In the genomic region with DNA sequence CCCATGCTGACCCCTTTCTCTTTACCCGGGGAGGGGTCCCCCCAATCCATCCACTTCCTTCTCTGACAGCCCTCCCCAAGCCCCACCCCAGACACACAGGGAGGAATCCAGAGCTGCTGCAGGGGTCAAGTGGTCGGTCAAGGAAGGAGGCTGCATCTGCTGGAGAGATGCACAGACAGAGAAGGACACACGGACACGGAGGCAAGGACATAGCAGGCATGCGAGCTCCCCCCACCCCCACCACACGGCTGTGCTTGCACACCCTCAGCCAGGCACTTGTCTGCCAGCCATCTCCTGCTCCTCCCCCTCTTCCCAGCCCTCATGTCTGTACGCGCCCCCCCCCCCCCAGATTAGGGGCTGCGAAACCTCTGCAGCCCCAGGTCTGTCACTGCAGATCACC, we compare ENCODE assay signal across 10 mouse cellular contexts. TPM values are rescaled to one million over a fixed set of nuclear protein-coding genes. Genes with fewer than 3 reads are reported as not detected.
DNase-seq lines count a peak whose midpoint lies in the region; ATAC-seq lines count a peak whose summit lies in the region.
"Had no signal": no experiment of that assay in that cellular context is flagged by ENCODE, and none has a peak within 500 bp of the region (broad histone marks: within the 10 kb centered on the region; RNA-seq: fewer than 3 reads in every experiment).

No protein-coding gene starts in this region.

- DNase-seq in neural tube, embryonic 11.5 days (ENCODE audit: low spot score): no peak
- no peak for DNase-seq in neural tube, embryonic 10.5 days (ENCODE audit: extremely low spot score, low spot score)
- DNase-seq in embryonic facial prominence, embryonic 11.5 days (ENCODE audit: low spot score): no peak
- no peak for DNase-seq in hindbrain, embryonic 14.5 days (ENCODE audit: low spot score)
- no peak for DNase-seq in frontal cortex, postnatal 36 days (ENCODE audit: low spot score in 2 of 2)
- DNase-seq in gastrocnemius, postnatal 36 days: no peak
- DNase-seq: lung, postnatal 14 days; thymus, postnatal 36 days had no signal

- H3K9ac ChIP-seq in neural tube, embryonic 11.5 days (ENCODE audit: low read length): peak overlapping the region; percentile 68
- no peak overlapping the region for H3K9ac ChIP-seq in embryonic facial prominence, embryonic 11.5 days (replicated peaks; ENCODE audit: low read length)
- H3K9ac ChIP-seq in hindbrain, embryonic 14.5 days: peak overlapping the region; percentile 90
- H3K9ac ChIP-seq in neural tube, embryonic 13.5 days: peak overlapping the region; percentile 97

- WGBS in neural tube, embryonic 11.5 days: 60% methylated on average over 6 of the region's 9 CpGs
- 40% methylated on average over 6 of the region's 9 CpGs for WGBS in embryonic facial prominence, embryonic 11.5 days
- WGBS in hindbrain, embryonic 14.5 days: 28% methylated on average over 6 of the region's 9 CpGs
- 44% methylated on average over 6 of the region's 9 CpGs for WGBS in neural tube, embryonic 13.5 days

- peaks cover 47% of the 10 kb centered on the region for H3K27me3 ChIP-seq in neural tube, embryonic 11.5 days (ENCODE audit: control insufficient read depth, insufficient read depth, low read length)
- peaks cover 44% of the 10 kb centered on the region for H3K27me3 ChIP-seq in embryonic facial prominence, embryonic 11.5 days (ENCODE audit: control insufficient read depth, insufficient read depth, low read length)
- H3K27me3 ChIP-seq in hindbrain, embryonic 14.5 days (ENCODE audit: control insufficient read depth, insufficient read depth, low read length): no peaks in the 10 kb centered on the region
- peaks cover 22% of the 10 kb centered on the region for H3K27me3 ChIP-seq in neural tube, embryonic 13.5 days

- H3K4me3 ChIP-seq in neural tube, embryonic 11.5 days (ENCODE audit: low read depth, low read length): peak overlapping the region; percentile 53
- no peak overlapping the region; the same call in 1 of the 2 replicates for H3K4me3 ChIP-seq in embryonic facial prominence, embryonic 11.5 days (ENCODE audit: low read depth, low read length)
- H3K4me3 ChIP-seq in hindbrain, embryonic 14.5 days (replicated peaks; ENCODE audit: low read length): peak overlapping the region; percentile 76
- H3K4me3 ChIP-seq in neural tube, embryonic 13.5 days: peak overlapping the region; percentile 78

- H3K9me3 ChIP-seq in neural tube, embryonic 11.5 days (ENCODE audit: control insufficient read depth, low read length): no peaks in the 10 kb centered on the region
- no peaks in the 10 kb centered on the region for H3K9me3 ChIP-seq in embryonic facial prominence, embryonic 11.5 days (replicated peaks; ENCODE audit: control insufficient read depth, low read length)
- H3K9me3 ChIP-seq in hindbrain, embryonic 14.5 days (ENCODE audit: control insufficient read depth, low read length): no peaks in the 10 kb centered on the region
- H3K9me3 ChIP-seq in neural tube, embryonic 13.5 days: no peaks in the 10 kb centered on the region

- intact Hi-C loops in gastrocnemius, postnatal 36 days (cut with DNase I): no loop called here

- H3K4me1 ChIP-seq in neural tube, embryonic 11.5 days (ENCODE audit: control insufficient read depth, insufficient read depth, low read length): peaks cover 17% of the 10 kb centered on the region; the same call in 1 of the 2 replicates
- peaks cover 4% of the 10 kb centered on the region; the same call in 1 of the 2 replicates for H3K4me1 ChIP-seq in embryonic facial prominence, embryonic 11.5 days (ENCODE audit: control insufficient read depth, insufficient read depth, low read length)
- H3K4me1 ChIP-seq in hindbrain, embryonic 14.5 days (replicated peaks; ENCODE audit: control insufficient read depth, insufficient read depth, low read length): peaks cover 56% of the 10 kb centered on the region
- H3K4me1 ChIP-seq in neural tube, embryonic 13.5 days (replicated peaks): peaks cover 70% of the 10 kb centered on the region

- H3K36me3 ChIP-seq in neural tube, embryonic 11.5 days (ENCODE audit: control insufficient read depth, insufficient read depth, low read length): no peaks in the 10 kb centered on the region
- H3K36me3 ChIP-seq in embryonic facial prominence, embryonic 11.5 days (replicated peaks; ENCODE audit: control insufficient read depth, insufficient read depth, low read depth, low read length): no peaks in the 10 kb centered on the region
- peaks cover 22% of the 10 kb centered on the region for H3K36me3 ChIP-seq in hindbrain, embryonic 14.5 days (replicated peaks; ENCODE audit: control insufficient read depth, insufficient read depth)
- H3K36me3 ChIP-seq in neural tube, embryonic 13.5 days: peaks cover 14% of the 10 kb centered on the region

- H3K4me2 ChIP-seq in neural tube, embryonic 11.5 days (ENCODE audit: low read depth): peak overlapping the region; percentile 88
- H3K4me2 ChIP-seq in embryonic facial prominence, embryonic 11.5 days (ENCODE audit: low read depth, low read length): peak overlapping the region; percentile 16
- peak overlapping the region; percentile 54 for H3K4me2 ChIP-seq in hindbrain, embryonic 14.5 days (replicated peaks)
- H3K4me2 ChIP-seq in neural tube, embryonic 13.5 days: peak overlapping the region; percentile 70

- ATAC-seq in neural tube, embryonic 11.5 days (ENCODE audit: insufficient read depth, low FRiP score, low TSS enrichment): no peak
- ATAC-seq in embryonic facial prominence, embryonic 11.5 days (replicated peaks; ENCODE audit: insufficient number of reproducible peaks, low FRiP score, low TSS enrichment, low read depth): no peak
- ATAC-seq in hindbrain, embryonic 14.5 days (ENCODE audit: low FRiP score): no peak
- no peak for ATAC-seq in neural tube, embryonic 13.5 days (ENCODE audit: low read depth)
- ATAC-seq: Patski had no signal

- H3K27ac ChIP-seq in neural tube, embryonic 11.5 days (ENCODE audit: low read depth, low read length): no peak overlapping the region
- no peak overlapping the region for H3K27ac ChIP-seq in embryonic facial prominence, embryonic 11.5 days (replicated peaks; ENCODE audit: low read depth, low read length)
- peak overlapping the region; percentile 99 for H3K27ac ChIP-seq in hindbrain, embryonic 14.5 days
- peak overlapping the region; percentile 97 for H3K27ac ChIP-seq in neural tube, embryonic 13.5 days (replicated peaks)

RNA-seq across cellular contexts. Expression of a gene that starts 1.0 kb away (rescaled TPM):
- polyA plus RNA-seq in neural tube, embryonic 11.5 days (2014; fragmentation: Nextera tagmentation; extraction: Ambion mirVana): 50.6 and 59.9 TPM in 2 replicates
- polyA plus RNA-seq in embryonic facial prominence, embryonic 11.5 days (2014; fragmentation: Nextera tagmentation; extraction: Ambion mirVana): 6.8 and 8.5 TPM in 2 replicates
- 404 and 524 TPM in 2 replicates for polyA plus RNA-seq in hindbrain, embryonic 14.5 days (2014; fragmentation: Nextera tagmentation; extraction: Ambion mirVana)
- polyA plus RNA-seq in neural tube, embryonic 13.5 days (2015; fragmentation: Nextera tagmentation; extraction: Ambion mirVana): 261 and 282 TPM in 2 replicates
- under 1 TPM; 0.08 to 0.15 TPM for total RNA-seq in gastrocnemius, postnatal 36 days (2021)

RNA-seq across cellular contexts. Expression of a gene that starts 32.3 kb away (rescaled TPM):
- polyA plus RNA-seq in neural tube, embryonic 11.5 days (2014; fragmentation: Nextera tagmentation; extraction: Ambion mirVana): 111 and 118 TPM in 2 replicates
- polyA plus RNA-seq in embryonic facial prominence, embryonic 11.5 days (2014; fragmentation: Nextera tagmentation; extraction: Ambion mirVana): 75.9 and 92.5 TPM in 2 replicates
- polyA plus RNA-seq in hindbrain, embryonic 14.5 days (2014; fragmentation: Nextera tagmentation; extraction: Ambion mirVana): 331 and 332 TPM in 2 replicates
- polyA plus RNA-seq in neural tube, embryonic 13.5 days (2015; fragmentation: Nextera tagmentation; extraction: Ambion mirVana): 255 and 276 TPM in 2 replicates
- 100 to 1,000 TPM; 188 to 189 TPM for total RNA-seq in gastrocnemius, postnatal 36 days (2021)

Comparison
In these comparisons a context has a peak if more than half of its experiments do, and no peak if none do; other contexts are left out.
1. H3K27ac ChIP-seq: peak in hindbrain, embryonic 14.5 days (single experiment) and neural tube, embryonic 13.5 days (single experiment); none in neural tube, embryonic 11.5 days (single experiment) and embryonic facial prominence, embryonic 11.5 days (single experiment).
2. H3K4me2 ChIP-seq: peak in every context shown above with its lines; median percentile 88 in neural tube, embryonic 11.5 days; 70 in neural tube, embryonic 13.5 days; 54 in hindbrain, embryonic 14.5 days; 16 in embryonic facial prominence, embryonic 11.5 days.